In the genomic region with DNA sequence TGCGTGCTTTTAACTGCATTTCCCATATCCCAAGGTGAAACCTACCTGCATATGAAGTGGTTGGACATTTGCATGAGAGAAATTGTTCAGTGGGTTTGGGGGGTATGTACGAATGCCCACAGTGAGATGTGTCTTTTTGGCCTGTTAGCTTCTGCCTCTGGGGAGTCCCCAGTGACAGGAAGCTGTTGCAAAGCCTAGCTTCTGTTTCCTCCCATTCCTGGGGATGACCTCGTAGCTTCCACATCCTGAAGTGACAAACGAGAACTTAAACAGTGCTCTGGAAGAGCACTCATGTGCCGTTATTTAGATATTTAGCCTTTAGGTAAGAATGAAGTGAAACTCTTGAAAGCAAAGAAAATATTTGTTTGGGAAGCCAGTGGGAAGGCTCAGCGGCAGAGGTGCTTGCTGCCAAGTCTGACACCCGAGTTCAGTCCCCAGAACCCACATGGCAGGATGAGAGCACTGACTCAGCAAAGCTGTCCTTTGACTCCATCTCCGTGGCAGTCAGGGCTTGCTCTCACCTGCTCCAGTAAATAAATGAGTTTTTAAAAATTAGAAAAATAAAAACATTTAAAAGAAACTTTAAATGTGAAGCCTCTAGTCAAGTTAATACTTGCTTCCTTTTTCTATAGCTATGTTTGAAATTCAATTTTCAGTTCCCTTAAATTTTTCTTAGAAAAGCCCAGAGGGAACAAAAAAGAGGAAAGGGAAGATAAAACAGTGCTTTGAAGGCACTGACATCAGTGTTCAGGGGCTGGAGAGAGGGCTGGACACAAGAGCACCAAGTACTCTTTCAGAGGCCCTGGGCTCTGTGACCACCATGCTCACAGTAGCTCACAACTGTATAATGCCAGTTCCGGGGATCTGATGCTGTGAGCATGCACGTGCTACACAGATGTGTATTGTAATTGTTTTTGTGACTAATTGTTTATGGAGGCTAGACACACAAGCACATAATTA, we compare ENCODE assay signal across 12 mouse cellular contexts. TPM values are rescaled to one million over a fixed set of nuclear protein-coding genes. Genes with fewer than 3 reads are reported as not detected.
DNase-seq lines count a peak whose midpoint lies in the region; ATAC-seq and TF ChIP-seq lines count a peak whose summit lies in the region.
"Had no signal": no experiment of that assay in that cellular context is flagged by ENCODE, and none has a peak within 500 bp of the region (broad histone marks: within the 10 kb centered on the region; RNA-seq: fewer than 3 reads in every experiment).

No protein-coding gene starts in this region.

- peak; percentile 83 for ATAC-seq in granulocyte monocyte progenitor cell, adult 5-6 weeks (replicated peaks; ENCODE audit: poor library complexity, severe bottlenecking)
- ATAC-seq in megakaryocyte progenitor cell, adult 5-6 weeks (replicated peaks; ENCODE audit: poor library complexity), result peak; percentile 73
- ATAC-seq: midbrain, embryonic 15.5 days had no signal

- no peak for TF ChIP-seq CTCF in spleen, adult 2 months (IDR thresholded peaks at IDR 0.05; ENCODE audit: extremely low read depth, insufficient read depth, insufficient read length, insufficient replicate concordance)

- no peaks in the 10 kb centered on the region for H3K27me3 ChIP-seq in spleen, adult 2 months (ENCODE audit: control insufficient read depth, insufficient read depth, low read length)
- H3K27me3 ChIP-seq: midbrain, embryonic 15.5 days had no signal

- H3K27ac ChIP-seq in spleen, adult 2 months (ENCODE audit: insufficient read depth, low read length), result peak overlapping the region; percentile 73
- H3K27ac ChIP-seq: midbrain, embryonic 15.5 days had no signal

- peaks cover 18% of the 10 kb centered on the region for H3K36me3 ChIP-seq in spleen, adult 2 months (ENCODE audit: control insufficient read depth, insufficient read depth, low read length)

- H3K4me1 ChIP-seq in spleen, adult 2 months (ENCODE audit: control insufficient read depth, insufficient read depth, insufficient read length), result peaks cover 14% of the 10 kb centered on the region; the same call in 1 of the 2 replicates
- H3K4me1 ChIP-seq: midbrain, embryonic 15.5 days had no signal

- 15% methylated on average over 10 of the region's 10 CpGs for WGBS in spleen, adult 2 months

- no peak overlapping the region for H3K4me3 ChIP-seq in spleen, adult 2 months (ENCODE audit: extremely low read depth, insufficient read depth, insufficient read length)
- H3K4me3 ChIP-seq: erythroblast, embryonic 14.5 days; midbrain, embryonic 15.5 days had no signal

- no peak for TF ChIP-seq POLR2A in spleen, adult 2 months (IDR thresholded peaks at IDR 0.05; ENCODE audit: low read depth, low read length)

- DNase-seq in heart, adult 8-10 months (ENCODE audit: low spot score), result peak; percentile 43
- no peak for DNase-seq in heart, postnatal 4 days
- DNase-seq in spleen, adult 2 months (ENCODE audit: low read depth in 1 of 2, low spot score in 2 of 2), result peak in 1 of 2 experiments; percentile 20
- DNase-seq in spleen, adult 18-20 months, result no peak
- DNase-seq in cerebellum, adult 11 months, result no peak
- DNase-seq in retina, embryonic 14.5 days (ENCODE audit: low spot score), result no peak
- DNase-seq: cerebellum, adult 9-10 months; left cerebral cortex, postnatal 4 days had no signal

RNA-seq across cellular contexts. Expression of gene Ppp1r21, which starts 21.3 kb away (rescaled TPM):
- total RNA-seq in heart, adult 8-10 months (2022), result 10 to 100 TPM in 1 of 4 experiments, 1 to 10 TPM in 3; 6.3 to 11.3 (median 9.1) TPM
- total RNA-seq in heart, postnatal 4 days (2021), result 10 to 100 TPM; 11.5 to 16.7 TPM
- polyA plus RNA-seq in spleen, adult 2 months (2012; rRNA removed), result 27.4 and 28.5 TPM in 2 replicates
- total RNA-seq in granulocyte monocyte progenitor cell, adult 5-6 weeks (2014; fragmentation: Nextera tagmentation), result 56.3 and 72.2 TPM in 2 replicates
- 58.0 and 81.3 TPM in 2 replicates for total RNA-seq in granulocyte monocyte progenitor cell, adult 5-6 weeks (2017)
- 75.6 and 77.2 TPM in 2 replicates for total RNA-seq in megakaryocyte progenitor cell, adult 5-6 weeks (2015)
- total RNA-seq in megakaryocyte progenitor cell, adult 5-6 weeks (2017), result 83.1 and 85.8 TPM in 2 replicates

RNA-seq across cellular contexts. Expression of gene Ston1, which starts 46.2 kb away (rescaled TPM):
- total RNA-seq in heart, adult 8-10 months (2022), result 10 to 100 TPM; 15.0 to 20.7 (median 18.0) TPM
- total RNA-seq in heart, postnatal 4 days (2021), result 10 to 100 TPM; 25.3 to 28.7 TPM
- 7.4 and 9.3 TPM in 2 replicates for polyA plus RNA-seq in spleen, adult 2 months (2012; rRNA removed)
- total RNA-seq in granulocyte monocyte progenitor cell, adult 5-6 weeks (2014; fragmentation: Nextera tagmentation), result 0.51 TPM in 1 of 2 replicates, not detected in the other
- not detected in 2 replicates for total RNA-seq in granulocyte monocyte progenitor cell, adult 5-6 weeks (2017)
- total RNA-seq in megakaryocyte progenitor cell, adult 5-6 weeks (2015), result not detected in 2 replicates
- not detected in 2 replicates for total RNA-seq in megakaryocyte progenitor cell, adult 5-6 weeks (2017)
- polyA plus RNA-seq: erythroblast, embryonic 14.5 days had no signal

Comparison
In these comparisons a context has a peak if more than half of its experiments do, and no peak if none do; other contexts are left out.
1. RNA of gene Ston1, which starts 46.2 kb away (total RNA-seq): 25.3 to 28.7 TPM in heart, postnatal 4 days and 15.0 to 20.7 TPM in heart, adult 8-10 months; 0.51 TPM in granulocyte monocyte progenitor cell, adult 5-6 weeks and not detected in megakaryocyte progenitor cell, adult 5-6 weeks; every median in the first group is over 10 times any median in the second.